29 mouse cellular contexts compared by ENCODE assay signal in genomic region chr6:30014187-30014864, GRCm38 (mm10). TPM values are rescaled to one million over a fixed set of nuclear protein-coding genes. Genes with fewer than 3 reads are reported as not detected.
A peak's percentile ranks its signal among the peaks of the same experiment; 100 is the strongest.
DNase-seq lines count a peak whose midpoint lies in the region; ATAC-seq and TF ChIP-seq lines count a peak whose summit lies in the region.
"Had no signal": no experiment of that assay in that cellular context is flagged by ENCODE, and none has a peak within 500 bp of the region (broad histone marks: within the 10 kb centered on the region; RNA-seq: fewer than 3 reads in every experiment).

No protein-coding gene starts in this region.

- H3K4me3 ChIP-seq in forebrain, embryonic 14.5 days (ENCODE audit: low read depth, low read length), result no peak overlapping the region
- H3K4me3 ChIP-seq in forebrain, embryonic 15.5 days, result no peak overlapping the region
- no peak overlapping the region for H3K4me3 ChIP-seq in MEL (ENCODE audit: control insufficient read depth in 1 of 2, insufficient read depth in 1 of 2, low read depth in 2 of 2, low read length in 2 of 2)
- no peak overlapping the region for H3K4me3 ChIP-seq in heart, embryonic 11.5 days (ENCODE audit: low read depth, low read length)
- H3K4me3 ChIP-seq: embryonic facial prominence, embryonic 10.5 days; embryonic facial prominence, embryonic 12.5 days; erythroblast, embryonic 14.5 days; forebrain, embryonic 10.5 days; forebrain, embryonic 12.5 days had no signal

- no peak for TF ChIP-seq RAD21 in MEL (IDR thresholded peaks at IDR 0.05; ENCODE audit: low read depth, low read length)

- no peaks in the 10 kb centered on the region for H3K79me2 ChIP-seq in MEL (ENCODE audit: control insufficient read depth, insufficient read depth, low read length, poor library complexity)

- no peaks in the 10 kb centered on the region for H3K27me3 ChIP-seq in forebrain, embryonic 14.5 days (replicated peaks; ENCODE audit: control insufficient read depth, insufficient read depth, low read length)
- no peaks in the 10 kb centered on the region for H3K27me3 ChIP-seq in forebrain, embryonic 15.5 days
- no peaks in the 10 kb centered on the region; a peak in 1 of 4 replicates for H3K27me3 ChIP-seq in MEL (ENCODE audit: control insufficient read depth in 1 of 2, insufficient read depth in 2 of 2, low read length in 2 of 2)
- H3K27me3 ChIP-seq in heart, embryonic 11.5 days (ENCODE audit: control insufficient read depth, insufficient read depth, low read length), result no peaks in the 10 kb centered on the region
- H3K27me3 ChIP-seq: CH12.LX; embryonic facial prominence, embryonic 12.5 days; forebrain, embryonic 12.5 days; Patski had no signal

- no peak for TF ChIP-seq POLR2A in MEL (IDR thresholded peaks at IDR 0.05; ENCODE audit: control insufficient read depth in 1 of 2, insufficient read depth in 1 of 2, low read depth in 1 of 2, low read length in 2 of 2, poor library complexity in 1 of 2)
- no peak for TF ChIP-seq POLR2A in brain, embryonic 14.5 days (IDR thresholded peaks at IDR 0.05; ENCODE audit: borderline replicate concordance, extremely low read depth, insufficient read depth, insufficient read length, poor library complexity, severe bottlenecking)

- H3K9ac ChIP-seq in forebrain, embryonic 14.5 days (ENCODE audit: low read length), result no peak overlapping the region
- no peak overlapping the region for H3K9ac ChIP-seq in forebrain, embryonic 15.5 days (replicated peaks)
- no peak overlapping the region for H3K9ac ChIP-seq in MEL (ENCODE audit: control insufficient read depth, low read depth, low read length, poor library complexity, severe bottlenecking)
- no peak overlapping the region for H3K9ac ChIP-seq in heart, embryonic 11.5 days (ENCODE audit: low read depth, low read length)
- H3K9ac ChIP-seq: embryonic facial prominence, embryonic 12.5 days; forebrain, embryonic 12.5 days had no signal

- H3K4me1 ChIP-seq in forebrain, embryonic 14.5 days (ENCODE audit: control insufficient read depth, insufficient read depth, low read length), result no peaks in the 10 kb centered on the region
- H3K4me1 ChIP-seq in forebrain, embryonic 15.5 days, result peaks cover 2% of the 10 kb centered on the region; the same call in 1 of the 2 replicates
- peaks cover 2 to 7% of the 10 kb centered on the region in 2 experiments; a peak in 3 of 4 replicates for H3K4me1 ChIP-seq in MEL (ENCODE audit: control insufficient read depth in 1 of 2, insufficient read depth in 2 of 2, low read length in 2 of 2)
- H3K4me1 ChIP-seq in heart, embryonic 11.5 days (ENCODE audit: control insufficient read depth, insufficient read depth, low read length), result 0 out of 2 replicates have a peak, but pooled peaks cover 2% of the 10 kb centered on the region
- H3K4me1 ChIP-seq: embryonic facial prominence, embryonic 12.5 days; forebrain, embryonic 10.5 days; forebrain, embryonic 12.5 days had no signal

- no peak for ATAC-seq in forebrain, embryonic 14.5 days
- ATAC-seq in forebrain, embryonic 15.5 days (replicated peaks), result no peak
- ATAC-seq in megakaryocyte progenitor cell, adult 5-6 weeks (replicated peaks; ENCODE audit: poor library complexity), result peak; percentile 90
- no peak for ATAC-seq in heart, embryonic 11.5 days (replicated peaks; ENCODE audit: insufficient number of reproducible peaks, low FRiP score, low TSS enrichment)
- ATAC-seq: activated CD4-positive, CD25-positive, alpha-beta regulatory T cell, adult 4 months; CD4-positive, CD25-positive, alpha-beta regulatory T cell, adult 4 months; forebrain, embryonic 16.5 days; Patski had no signal

- H3K27ac ChIP-seq in forebrain, embryonic 14.5 days (ENCODE audit: low read depth, low read length), result no peak overlapping the region
- H3K27ac ChIP-seq in forebrain, embryonic 15.5 days (replicated peaks), result no peak overlapping the region
- no peak overlapping the region for H3K27ac ChIP-seq in MEL (ENCODE audit: control insufficient read depth, low read depth, low read length)
- no peak overlapping the region for H3K27ac ChIP-seq in heart, embryonic 11.5 days (ENCODE audit: low read depth, low read length)
- H3K27ac ChIP-seq: embryonic facial prominence, embryonic 10.5 days; embryonic facial prominence, embryonic 12.5 days; forebrain, embryonic 10.5 days; forebrain, embryonic 12.5 days had no signal

- H3K36me3 ChIP-seq in forebrain, embryonic 14.5 days (ENCODE audit: control insufficient read depth, insufficient read depth, low read length), result no peaks in the 10 kb centered on the region
- no peaks in the 10 kb centered on the region for H3K36me3 ChIP-seq in forebrain, embryonic 15.5 days
- peaks cover 0 to 2% of the 10 kb centered on the region in 2 experiments; a peak in 2 of 4 replicates for H3K36me3 ChIP-seq in MEL (ENCODE audit: control insufficient read depth in 1 of 2, insufficient read depth in 2 of 2, low read length in 2 of 2)
- H3K36me3 ChIP-seq in heart, embryonic 11.5 days (ENCODE audit: control insufficient read depth, insufficient read depth, low read length), result no peaks in the 10 kb centered on the region
- H3K36me3 ChIP-seq: embryonic facial prominence, embryonic 10.5 days; embryonic facial prominence, embryonic 12.5 days; forebrain, embryonic 10.5 days; forebrain, embryonic 12.5 days; G1E had no signal

- H3K4me2 ChIP-seq in forebrain, embryonic 14.5 days (ENCODE audit: low read length), result no peak overlapping the region
- no peak overlapping the region for H3K4me2 ChIP-seq in forebrain, embryonic 15.5 days (replicated peaks)
- H3K4me2 ChIP-seq in heart, embryonic 11.5 days, result no peak overlapping the region
- H3K4me2 ChIP-seq: embryonic facial prominence, embryonic 12.5 days; forebrain, embryonic 12.5 days had no signal

- DNase-seq in forebrain, embryonic 14.5 days (ENCODE audit: low spot score), result peak; percentile 4
- peak; percentile 46 for DNase-seq in MEL (ENCODE audit: low read depth, low spot score)
- peak; percentile 30 for DNase-seq in brain, embryonic 14.5 days (ENCODE audit: low read depth)
- DNase-seq in spleen, adult 12 weeks (ENCODE audit: low spot score), result no peak
- DNase-seq in kidney, postnatal 14 days, result no peak
- DNase-seq: adrenal gland, adult 8-10 months; adrenal gland, postnatal 14 days; adrenal gland, postnatal 36 days; B cell, adult 2 months; cerebellum, adult 11 months; cerebellum, adult 18-20 months; cerebellum, adult 8-10 months; cerebellum, adult 9-11 months; cerebellum, postnatal 14 days; cerebellum, postnatal 36 days had no signal

- WGBS in forebrain, embryonic 14.5 days, result 59% methylated on average over 5 of the region's 5 CpGs
- 57% methylated on average over 5 of the region's 5 CpGs for whole genome bisulfite sequencing in forebrain, embryonic 15.5 days
- WGBS in heart, embryonic 11.5 days (ENCODE audit: insufficient replicate concordance), result 66% methylated on average over 5 of the region's 5 CpGs

- TF ChIP-seq CTCF in MEL (IDR thresholded peaks at IDR 0.05 in 2 of 3, conservative IDR thresholded peaks at IDR 0.05 in 1 of 3; ENCODE audit: control insufficient read depth in 1 of 3, insufficient read depth in 1 of 3, low read depth in 2 of 3, low read length in 3 of 3, poor library complexity in 1 of 3, severe bottlenecking in 1 of 3), result no peak
- TF ChIP-seq CTCF in brain, embryonic 14.5 days (IDR thresholded peaks at IDR 0.05; ENCODE audit: borderline replicate concordance, extremely low read depth, insufficient read depth, insufficient read length), result no peak

- H3K9me3 ChIP-seq in forebrain, embryonic 14.5 days (replicated peaks; ENCODE audit: control insufficient read depth, low read length), result no peaks in the 10 kb centered on the region
- no peaks in the 10 kb centered on the region for H3K9me3 ChIP-seq in forebrain, embryonic 15.5 days
- H3K9me3 ChIP-seq in MEL (replicated peaks; ENCODE audit: insufficient read depth, low read length), result no peaks in the 10 kb centered on the region
- H3K9me3 ChIP-seq in heart, embryonic 11.5 days (replicated peaks; ENCODE audit: control insufficient read depth, low read length), result no peaks in the 10 kb centered on the region
- H3K9me3 ChIP-seq: embryonic facial prominence, embryonic 10.5 days; embryonic facial prominence, embryonic 12.5 days; forebrain, embryonic 10.5 days; forebrain, embryonic 12.5 days; G1E had no signal

- TF ChIP-seq EP300 in MEL (IDR thresholded peaks at IDR 0.05; ENCODE audit: low read depth in 1 of 2, low read length in 2 of 2), result peak; percentile 28 to 31; a peak in 3 of 4 replicates

TF ChIP-seq in MEL, 35 proteins besides CTCF, POLR2A, EP300 and RAD21:
- peak; percentile 34; the same call in 1 of the 2 replicates for TF ChIP-seq ETS1 (IDR thresholded peaks at IDR 0.05; ENCODE audit: low read depth, low read length)
- no peak for TF ChIP-seq USF1 (IDR thresholded peaks at IDR 0.05; ENCODE audit: low read depth, low read length)
- no peak for TF ChIP-seq ZC3H11A (IDR thresholded peaks at IDR 0.05; ENCODE audit: low read depth, low read length)
- no peak for TF ChIP-seq MYC (IDR thresholded peaks at IDR 0.05; ENCODE audit: low read depth, low read length)
- TF ChIP-seq CHD2 (IDR thresholded peaks at IDR 0.05; ENCODE audit: low read length), result no peak
- TF ChIP-seq GATA1 (IDR thresholded peaks at IDR 0.05; ENCODE audit: low read depth, low read length), result peak; percentile 29; the same call in 1 of the 2 replicates
- 0 out of 2 replicates have a peak, but pooled peaks have one; percentile 22 for TF ChIP-seq MAX (IDR thresholded peaks at IDR 0.05; ENCODE audit: low read length)
- TF ChIP-seq GABPA (IDR thresholded peaks at IDR 0.05; ENCODE audit: low read depth, low read length), result no peak
- TF ChIP-seq TAL1 (IDR thresholded peaks at IDR 0.05; ENCODE audit: low read length), result no peak
- TF ChIP-seq MXI1 (IDR thresholded peaks at IDR 0.05; ENCODE audit: low read depth, low read length), result no peak
- no peak for TF ChIP-seq SIN3A (IDR thresholded peaks at IDR 0.05; ENCODE audit: low read length)
TF ChIP-seq in MEL: peak in this region for 3.

RNA-seq across cellular contexts. Expression of gene Nrf1, which starts 33.5 kb away (rescaled TPM):
- polyA plus RNA-seq in forebrain, embryonic 14.5 days (2014; fragmentation: Nextera tagmentation; extraction: Ambion mirVana), result 46.5 and 48.7 TPM in 2 replicates
- polyA plus RNA-seq in forebrain, embryonic 15.5 days (2015; fragmentation: Nextera tagmentation; extraction: Ambion mirVana), result 56.3 and 59.6 TPM in 2 replicates
- total RNA-seq in MEL (2012; rRNA removed), result 60.4 and 65.2 TPM in 2 replicates
- polyA plus RNA-seq in MEL (2012; ENCODE audit: insufficient read depth in 1 of 2, insufficient read length in 2 of 2, low read depth in 1 of 2, low replicate concordance in 2 of 2, missing spikeins in 1 of 2), result 10 to 100 TPM; 56.5 to 93.7 TPM
- 60.8 and 70.7 TPM in 2 replicates for polyA plus RNA-seq in brain, embryonic 14.5 days (2012; rRNA removed)
- 27.1 and 35.0 TPM in 2 replicates for total RNA-seq in megakaryocyte progenitor cell, adult 5-6 weeks (2015)
- 52.1 and 65.3 TPM in 2 replicates for total RNA-seq in megakaryocyte progenitor cell, adult 5-6 weeks (2017)
- 40.0 and 44.5 TPM in 2 replicates for polyA plus RNA-seq in heart, embryonic 11.5 days (2014; fragmentation: Nextera tagmentation; extraction: Ambion mirVana)

Comparison
In these comparisons a context has a peak if more than half of its experiments do, and no peak if none do; other contexts are left out.
1. DNase-seq: peak in forebrain, embryonic 14.5 days (single experiment), MEL (single experiment) and brain, embryonic 14.5 days (single experiment); none in spleen, adult 12 weeks (single experiment) and kidney, postnatal 14 days (single experiment).